Mouse (Mus musculus) adrenal gland, adult (tissue): ENCODE results near the gene Surf6.
"Not testable (repeated sequence)": the region's sequence is repeated elsewhere in the genome, so short reads cannot be mapped to it uniquely, and the experiment has no call there.

Experiments used
- DNase-seq, 2 experiments: peaks; one replicate each; pipeline ENCODE4 v3.0.0; 2022 to 2023; ENCODE audit warnings: low spot score in 1 of 2; ENCODE audit not compliant: inconsistent age in 2 of 2

Gene Surf6

DNA sequence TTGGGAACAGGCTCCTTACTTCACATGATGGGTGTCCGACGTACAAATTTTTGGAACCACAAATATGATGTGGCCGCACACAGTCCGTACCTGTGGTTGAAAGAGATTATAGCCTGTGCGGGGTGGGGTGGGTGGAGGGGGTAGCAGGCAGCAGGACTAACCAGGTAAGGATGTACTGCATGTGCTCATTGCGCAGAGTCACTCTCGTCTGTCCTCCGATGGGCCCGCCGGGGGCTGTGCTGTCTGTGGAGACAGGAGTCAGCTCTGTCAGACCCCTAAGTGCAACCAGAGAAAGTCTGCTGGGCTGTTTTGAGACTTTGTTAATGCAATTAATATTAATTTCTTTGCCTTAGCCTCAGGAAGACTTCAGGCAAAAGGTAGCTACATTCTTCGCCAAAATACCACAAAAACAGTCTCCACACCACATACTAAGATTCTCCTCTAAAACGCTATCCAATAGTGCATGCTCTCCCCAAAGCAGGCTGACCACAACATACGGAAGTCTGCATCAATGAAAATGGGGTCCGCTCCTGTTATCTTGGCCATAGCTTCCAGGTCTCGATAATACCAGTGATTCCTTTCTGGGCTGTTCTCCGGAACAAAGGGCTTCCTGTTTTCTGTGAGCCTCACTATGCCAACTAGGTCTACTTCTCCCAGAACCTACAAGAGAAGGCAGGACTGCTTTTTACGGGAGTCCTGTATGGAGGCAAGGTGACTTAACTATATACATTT is 10.9 kb upstream of the Surf6 start:
- peak in 1 of 2 experiments; percentile 34 for DNase-seq

GRCm38 (mm10) chr2:26912253-26912770 is 9.6 kb upstream of the Surf6 start:
- peak in 1 of 2 experiments; percentile 55 for DNase-seq

DNA sequence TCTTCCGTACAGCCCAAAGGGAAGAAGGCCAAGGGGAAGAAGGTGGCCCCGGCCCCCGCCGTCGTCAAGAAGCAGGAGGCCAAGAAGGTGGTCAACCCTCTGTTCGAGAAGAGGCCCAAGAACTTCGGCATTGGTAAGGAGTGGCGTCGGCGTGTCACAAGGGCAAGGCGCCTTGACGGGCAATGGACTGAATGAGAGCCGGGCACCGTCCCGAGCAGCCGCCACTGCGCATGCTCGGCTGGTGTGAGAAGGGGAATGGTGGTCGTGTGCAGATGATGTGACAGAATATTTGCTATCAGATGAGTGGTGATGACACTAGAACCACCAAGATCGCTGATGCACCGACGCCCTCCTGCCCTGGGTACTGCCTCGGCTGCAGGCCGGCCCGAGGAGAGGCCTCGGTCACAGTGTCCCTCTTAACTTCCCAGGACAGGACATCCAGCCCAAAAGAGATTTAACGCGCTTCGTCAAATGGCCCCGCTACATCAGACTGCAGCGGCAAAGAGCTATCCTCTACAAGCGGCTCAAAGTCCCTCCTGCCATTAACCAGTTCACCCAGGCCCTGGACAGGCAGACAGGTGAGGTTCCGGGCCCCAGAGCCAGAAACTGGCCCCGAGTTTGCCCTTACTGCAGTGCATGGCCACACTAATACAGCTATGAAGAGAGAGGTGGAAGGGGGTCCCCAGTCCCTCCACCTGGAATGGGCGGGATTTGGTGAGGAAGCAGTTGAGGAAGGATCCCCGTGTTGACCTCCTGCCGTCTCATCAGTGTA is 8.5 kb upstream of the Surf6 start:
- peak in 1 of 2 experiments; percentile 76 for DNase-seq

DNA sequence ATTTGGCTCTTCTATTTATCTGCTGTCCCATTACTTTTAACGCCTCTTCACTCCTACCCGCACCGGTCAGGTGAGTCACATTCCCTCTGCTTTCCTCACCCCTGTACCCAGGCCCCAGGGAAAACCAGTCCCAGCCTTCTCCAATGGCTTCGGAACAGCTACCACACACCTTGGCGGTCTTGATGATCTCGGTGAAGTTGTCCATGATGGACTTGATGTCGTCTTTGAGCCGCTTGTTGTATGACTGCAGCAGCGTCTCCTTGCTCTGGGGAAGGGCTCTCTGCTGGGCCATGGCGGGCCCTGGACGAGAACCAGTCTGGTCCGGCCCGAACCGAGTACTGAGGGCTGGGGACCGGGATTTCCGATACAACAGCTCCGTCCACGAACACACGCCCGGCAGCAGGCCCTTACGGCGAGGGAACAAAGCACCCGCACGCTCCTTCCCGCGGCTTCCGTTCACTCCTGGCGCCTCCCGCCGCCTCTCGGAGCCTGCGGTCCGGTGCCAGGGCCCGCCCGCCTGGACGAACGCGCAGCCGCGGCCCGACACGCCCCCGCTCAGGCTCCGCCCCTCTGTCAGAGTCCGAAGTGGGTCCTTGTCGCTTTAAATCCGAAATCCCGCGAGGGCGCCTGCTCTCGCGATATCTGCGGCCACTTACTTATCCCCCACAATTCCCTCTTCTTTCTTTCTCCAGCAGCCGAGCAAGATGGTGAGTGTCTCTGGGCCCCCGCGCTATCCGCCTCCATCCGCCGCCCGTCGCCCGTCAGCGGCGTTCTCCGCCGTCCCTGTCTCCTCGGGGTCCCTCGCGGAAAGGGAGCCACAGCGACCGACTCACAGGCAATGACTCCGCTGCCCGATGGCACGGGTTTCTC is 7.7 kb upstream of the Surf6 start, which contains the start of the genes Med22 and Rpl7a:
Gene Med22, minus strand, starts transcription at position 554 of the 870 bp plus-strand sequence.
Gene Rpl7a, plus strand, starts transcription at position 641 of the 870 bp plus-strand sequence.
- DNase-seq, result peak; percentile 99 to 100

GRCm38 (mm10) chr2:26909387-26909784 is 6.7 kb upstream of the Surf6 start:
- DNase-seq, result peak in 1 of 2 experiments; percentile 38

DNA sequence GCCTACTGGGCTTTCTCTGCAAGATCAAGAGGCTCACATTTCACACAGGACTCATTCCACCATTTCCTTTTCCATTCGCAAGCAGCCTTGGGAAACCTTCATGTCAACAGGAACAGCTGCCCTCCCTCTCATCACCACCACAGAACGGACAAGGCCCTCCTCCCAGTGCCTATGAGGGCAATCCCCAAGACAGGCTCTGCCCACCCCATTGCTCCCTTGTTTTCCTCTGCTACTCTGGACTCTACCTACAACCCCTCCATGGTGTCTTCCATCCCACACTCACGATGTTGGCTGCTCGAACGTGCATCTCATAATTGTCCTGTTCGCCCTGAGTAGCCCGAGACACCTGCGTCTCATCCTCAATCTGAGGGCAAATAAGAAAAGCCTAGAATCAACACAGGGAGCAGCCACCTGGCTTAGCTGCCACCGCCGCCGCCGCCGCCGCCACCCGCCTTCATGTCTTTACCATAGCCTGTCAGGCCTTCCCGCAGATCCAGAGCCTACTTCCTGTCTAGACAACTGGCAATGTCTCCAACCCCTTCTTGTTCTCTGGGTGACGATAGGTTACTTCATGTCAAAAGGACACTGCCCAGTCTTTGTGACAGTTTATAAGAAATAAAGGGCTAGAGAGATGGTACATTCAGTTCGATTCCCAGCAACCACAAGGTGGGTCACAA is 6.2 kb upstream of the Surf6 start:
- peak; percentile 15 to 50 for DNase-seq

- peak; percentile 69 to 83 for DNase-seq
Measured at GRCm38 (mm10) chr2:26907109-26907508, 4.4 kb upstream of the Surf6 start.

DNA sequence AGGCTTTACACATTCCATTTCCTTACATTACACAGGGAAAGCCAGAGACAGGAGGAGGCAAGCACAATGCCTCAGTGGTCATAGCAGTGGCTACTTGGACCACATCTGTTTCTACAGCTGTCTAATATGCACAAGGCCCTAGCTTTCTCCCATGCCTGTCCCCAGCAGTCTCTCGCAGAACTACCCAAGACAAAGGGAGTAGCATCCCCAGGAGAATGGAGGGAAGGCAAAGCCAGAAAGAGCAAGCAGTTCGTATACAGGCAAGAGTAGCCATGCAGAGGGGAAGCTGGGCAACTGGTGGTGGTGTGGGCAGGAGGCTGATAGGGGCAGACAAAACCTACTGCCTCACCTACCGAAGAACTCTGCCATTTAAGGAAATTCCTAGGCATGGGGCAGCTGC is 3.8 kb upstream of the Surf6 start:
- DNase-seq, result no peak

DNA sequence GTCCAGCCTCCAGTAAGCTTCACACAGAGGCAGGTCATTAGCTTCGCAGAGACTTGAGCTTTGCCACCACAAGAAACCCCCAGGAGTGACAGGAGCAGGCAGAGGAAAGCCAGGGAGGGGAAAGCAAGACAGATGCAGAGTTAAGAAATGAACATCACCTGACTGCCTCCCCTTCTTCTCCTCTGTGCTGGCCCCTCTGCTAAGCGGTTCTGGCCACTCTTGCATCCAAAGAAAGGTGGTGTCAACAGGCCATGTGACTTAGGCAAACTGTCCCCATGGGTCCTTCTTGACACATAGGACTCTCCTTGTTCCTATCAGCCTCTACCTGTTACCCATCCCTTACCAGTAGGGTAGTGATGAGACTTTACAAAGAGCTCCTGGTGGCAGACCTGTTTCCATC is 3.3 kb upstream of the Surf6 start:
- peak in 1 of 2 experiments; percentile 6 for DNase-seq

- DNase-seq, result no peak
Measured at GRCm38 (mm10) chr2:26903311-26903710, 632 bp upstream of the Surf6 start.

- peak in 1 of 2 experiments; percentile 31 for DNase-seq
Measured at GRCm38 (mm10) chr2:26901834-26902400, 762 bp downstream of the Surf6 start.

DNA sequence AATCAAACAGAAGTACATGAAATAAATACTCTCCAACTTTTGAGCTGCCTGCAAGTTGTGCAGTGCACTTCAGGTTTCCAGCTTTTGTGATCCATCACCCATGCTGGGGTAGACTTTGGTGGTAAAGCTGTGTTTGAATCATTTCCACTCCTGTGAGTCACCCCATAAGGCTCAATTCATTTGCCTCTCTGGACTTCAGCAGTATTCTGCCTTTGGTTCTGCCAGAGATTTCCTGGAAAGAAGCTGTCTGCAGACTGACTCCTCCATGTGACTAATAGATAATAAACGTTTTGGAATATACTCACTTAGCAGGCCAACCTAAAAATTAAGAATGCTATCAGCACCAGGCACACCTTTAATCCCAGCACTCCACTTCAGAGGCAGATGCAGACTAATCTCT is 1.9 kb downstream of the Surf6 start:
- no peak for DNase-seq

DNA sequence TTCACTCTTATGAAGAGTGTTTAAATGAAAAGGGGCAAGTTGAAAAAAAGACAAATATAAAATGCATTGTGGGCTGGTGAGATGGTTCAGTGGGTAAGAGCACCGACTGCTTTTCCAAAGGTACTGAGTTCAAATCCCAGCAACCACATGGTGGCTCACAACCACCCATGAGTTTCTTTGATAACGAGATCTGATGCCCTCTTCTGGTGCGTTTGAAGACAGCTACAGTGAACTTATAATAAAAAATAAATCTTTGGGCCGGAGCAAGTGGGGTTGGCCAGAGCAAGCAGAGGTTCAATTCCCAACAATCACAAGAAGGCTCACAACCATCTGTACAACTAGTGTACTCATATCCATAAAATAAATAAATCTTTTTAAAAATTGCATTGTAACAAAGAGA is 6.8 kb downstream of the Surf6 start:
- DNase-seq, result no peak

DNA sequence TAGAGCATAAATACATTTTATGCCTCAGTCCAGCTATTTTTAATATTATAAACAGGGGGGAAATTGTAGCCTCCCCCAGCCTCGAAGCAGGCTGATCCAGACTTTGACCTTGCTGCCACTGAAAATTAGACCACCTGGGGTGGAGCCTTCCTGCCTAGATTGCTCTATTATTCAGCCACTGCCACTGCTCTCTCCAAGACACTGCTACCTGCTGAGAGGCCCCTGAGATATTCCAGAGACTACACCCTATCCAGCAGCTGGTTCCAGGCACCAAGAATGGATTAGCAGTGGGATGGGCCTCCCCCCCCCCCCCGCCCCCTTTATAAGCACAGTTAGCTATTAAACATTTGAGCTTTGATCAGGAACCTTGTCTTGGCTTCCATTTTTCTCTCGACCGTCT is 16.5 kb downstream of the Surf6 start:
- DNase-seq, result not testable (repeated sequence)

DNA sequence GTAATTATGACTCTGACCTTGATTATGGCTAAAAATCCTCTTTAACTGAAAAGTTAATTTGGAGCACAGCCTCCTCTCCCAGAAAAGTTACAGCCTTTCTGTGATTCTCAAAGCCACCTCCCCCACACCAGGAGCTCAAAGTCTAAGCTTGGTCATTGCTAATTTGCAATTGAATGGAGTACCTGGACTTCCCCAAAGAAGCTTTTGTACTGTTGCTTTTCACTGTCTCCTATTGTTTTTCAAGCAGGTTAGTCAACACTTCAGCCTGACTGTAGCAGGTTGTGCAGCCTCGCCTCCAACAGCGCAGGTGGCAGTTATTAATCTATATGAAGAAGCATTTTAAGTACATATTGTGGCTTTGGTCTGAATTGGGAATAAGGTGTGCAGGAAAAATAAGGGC is 17.1 kb downstream of the Surf6 start:
- not testable (repeated sequence) for DNase-seq

DNA sequence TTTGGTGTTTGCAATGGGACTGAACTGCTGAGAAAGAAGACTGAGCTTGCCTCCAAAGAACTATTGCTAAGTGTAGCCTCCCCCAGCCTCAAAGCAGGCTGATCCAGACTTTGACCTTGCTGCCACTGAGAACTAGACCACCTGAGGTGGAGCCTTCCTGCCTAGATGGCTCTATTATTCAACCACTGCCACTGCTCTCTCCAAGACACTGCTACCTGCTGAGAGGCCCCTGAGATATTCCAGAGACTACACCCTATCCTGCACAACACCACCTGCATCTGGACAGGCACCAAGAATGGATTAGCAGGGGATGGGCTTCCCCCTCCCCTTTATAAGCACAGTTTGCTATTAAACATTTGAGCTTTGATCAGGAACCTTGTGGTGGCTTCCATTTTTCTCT is 24.1 kb downstream of the Surf6 start:
- no peak for DNase-seq

DNA sequence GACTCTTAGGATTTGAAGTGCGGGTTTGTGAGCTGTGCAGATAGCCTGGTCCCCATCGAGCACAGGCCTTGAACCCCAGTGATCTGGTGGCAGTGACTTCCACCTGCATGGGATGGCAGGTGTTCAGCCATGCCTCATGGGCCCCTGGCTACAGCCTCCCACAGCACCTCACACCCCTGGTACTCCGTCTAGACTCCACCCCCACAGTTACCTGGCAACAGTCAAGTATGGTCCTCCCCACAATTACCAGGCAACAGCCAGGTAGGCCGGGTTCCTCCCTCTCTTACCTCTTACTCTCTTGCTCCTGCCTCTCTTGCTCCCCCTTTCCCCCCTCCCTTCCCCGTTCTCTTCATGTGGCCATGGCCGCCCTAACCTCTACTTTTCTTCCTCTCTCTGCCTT is 32.0 kb downstream of the Surf6 start:
- DNase-seq, result no peak

- no peak for DNase-seq
Measured at GRCm38 (mm10) chr2:26864879-26865278, 37.8 kb downstream of the Surf6 start, which contains the start of gene Abo. Gene Abo (minus strand): TSS chr2:26864979.

DNA sequence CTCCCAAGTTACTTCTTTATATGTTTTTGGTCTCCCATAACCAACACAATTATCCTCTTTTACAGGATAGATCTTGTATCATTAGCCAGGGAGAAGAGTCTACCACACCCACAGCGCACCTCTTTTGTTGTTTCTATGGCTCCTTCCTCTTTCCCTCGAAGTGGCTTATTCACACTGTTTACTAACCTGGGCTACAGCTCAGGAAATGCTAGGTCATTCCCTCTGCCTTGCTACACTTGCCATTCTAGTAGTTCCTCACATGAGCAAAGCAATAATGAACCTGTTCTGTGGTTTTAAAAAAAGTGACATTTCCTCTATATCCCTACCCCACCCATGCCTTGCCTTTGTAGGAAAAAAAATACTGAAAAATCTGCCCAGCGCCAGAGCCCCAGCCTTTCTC is 39.8 kb downstream of the Surf6 start:
- DNase-seq, result no peak

DNA sequence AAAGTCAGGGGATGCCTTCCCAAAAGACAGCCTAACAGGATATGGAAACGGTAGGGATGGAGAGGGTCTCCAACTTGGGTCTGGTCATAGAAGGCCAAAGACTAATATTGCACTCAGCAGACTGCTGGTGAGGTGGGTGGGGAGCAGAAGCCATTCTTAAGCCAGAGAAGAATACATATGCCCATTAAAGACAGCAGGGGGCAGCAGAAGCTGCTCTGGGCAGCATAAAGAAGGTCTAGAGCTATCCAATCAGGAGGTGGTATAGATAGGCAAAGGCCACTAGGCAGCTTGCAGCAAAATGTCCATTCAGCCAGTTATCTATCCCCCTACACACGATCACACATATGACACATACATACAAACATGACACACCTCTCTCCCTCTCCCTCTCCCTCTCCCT is 55.0 kb downstream of the Surf6 start:
- DNase-seq, result peak; percentile 11 to 64
